In the genomic region with DNA sequence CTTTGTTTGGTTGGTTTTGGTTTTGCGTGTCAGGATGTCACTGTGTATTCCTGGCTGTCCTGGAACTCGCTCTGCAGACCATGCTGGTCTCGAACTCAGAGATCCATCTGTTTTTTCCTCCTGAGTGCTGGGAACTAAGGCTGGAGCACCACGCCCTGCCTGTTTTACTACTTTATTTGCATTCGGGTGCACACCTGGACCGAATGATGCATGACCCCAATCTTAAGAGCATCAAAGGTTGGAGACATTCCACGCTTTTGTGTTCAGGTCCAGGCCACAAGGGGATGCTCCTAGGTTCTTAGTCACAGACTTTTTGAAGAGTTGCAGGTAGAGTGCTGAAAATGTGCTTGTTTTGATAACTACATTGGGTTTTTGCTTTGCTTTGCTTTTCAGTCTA, we compare ENCODE assay signal across 8 mouse cellular contexts. TPM values are rescaled to one million over a fixed set of nuclear protein-coding genes. Genes with fewer than 3 reads are reported as not detected.
A peak's percentile ranks its signal among the peaks of the same experiment; 100 is the strongest.
DNase-seq lines count a peak whose midpoint lies in the region; ATAC-seq and TF ChIP-seq lines count a peak whose summit lies in the region.

No protein-coding gene starts in this region.

- no peak for TF ChIP-seq POLR2A in MEL (IDR thresholded peaks at IDR 0.05; ENCODE audit: control insufficient read depth in 1 of 2, insufficient read depth in 1 of 2, low read depth in 1 of 2, low read length in 2 of 2, poor library complexity in 1 of 2)

- ATAC-seq in heart, embryonic 14.5 days (ENCODE audit: insufficient number of reproducible peaks, insufficient read depth, low FRiP score, low read depth): 0 out of 2 replicates have a peak, but pooled peaks have one; percentile 11
- ATAC-seq in hindbrain, embryonic 12.5 days (ENCODE audit: low FRiP score): no peak
- ATAC-seq in midbrain, embryonic 11.5 days (ENCODE audit: low FRiP score): no peak
- ATAC-seq in cerebellum, adult (ENCODE audit: insufficient number of reproducible peaks, low FRiP score, low TSS enrichment): no peak

- H3K9me3 ChIP-seq in heart, embryonic 14.5 days (ENCODE audit: control insufficient read depth, low read length): no peaks in the 10 kb centered on the region
- H3K9me3 ChIP-seq in MEL (replicated peaks; ENCODE audit: insufficient read depth, low read length): no peaks in the 10 kb centered on the region
- no peaks in the 10 kb centered on the region for H3K9me3 ChIP-seq in hindbrain, embryonic 12.5 days (replicated peaks)
- H3K9me3 ChIP-seq in midbrain, embryonic 11.5 days (ENCODE audit: control insufficient read depth, low read length): no peaks in the 10 kb centered on the region

- H3K36me3 ChIP-seq in heart, embryonic 14.5 days (ENCODE audit: control insufficient read depth, insufficient read depth, low read length): peaks cover 37% of the 10 kb centered on the region
- H3K36me3 ChIP-seq in MEL (ENCODE audit: control insufficient read depth in 1 of 2, insufficient read depth in 2 of 2, low read length in 2 of 2): peaks cover 1 to 11% of the 10 kb centered on the region in 2 experiments; a peak in 3 of 4 replicates
- peaks cover 30% of the 10 kb centered on the region for H3K36me3 ChIP-seq in hindbrain, embryonic 12.5 days
- peaks cover 11% of the 10 kb centered on the region; the same call in 1 of the 2 replicates for H3K36me3 ChIP-seq in midbrain, embryonic 11.5 days (ENCODE audit: control insufficient read depth, insufficient read depth, low read length)

- WGBS in heart, embryonic 14.5 days: 13% methylated on average over 7 of the region's 7 CpGs
- WGBS in hindbrain, embryonic 12.5 days: 24% methylated on average over 7 of the region's 7 CpGs
- 16% methylated on average over 7 of the region's 7 CpGs for WGBS in midbrain, embryonic 11.5 days

- H3K4me1 ChIP-seq in heart, embryonic 14.5 days (ENCODE audit: control insufficient read depth in 2 of 2, insufficient read depth in 2 of 2, low read length in 2 of 2): peaks cover 3 to 8% of the 10 kb centered on the region in 2 experiments; a peak in 3 of 4 replicates
- H3K4me1 ChIP-seq in MEL (ENCODE audit: control insufficient read depth in 1 of 2, insufficient read depth in 2 of 2, low read length in 2 of 2): peaks cover 0 to 14% of the 10 kb centered on the region in 2 experiments; a peak in 3 of 4 replicates
- H3K4me1 ChIP-seq in hindbrain, embryonic 12.5 days: peaks cover 14% of the 10 kb centered on the region
- peaks cover 9% of the 10 kb centered on the region; the same call in 1 of the 2 replicates for H3K4me1 ChIP-seq in midbrain, embryonic 11.5 days (ENCODE audit: control insufficient read depth, insufficient read depth, low read length)

- no peak for TF ChIP-seq EP300 in MEL (IDR thresholded peaks at IDR 0.05; ENCODE audit: low read depth in 1 of 2, low read length in 2 of 2)

- no peak for TF ChIP-seq CTCF in MEL (IDR thresholded peaks at IDR 0.05 in 2 of 3, conservative IDR thresholded peaks at IDR 0.05 in 1 of 3; ENCODE audit: control insufficient read depth in 1 of 3, insufficient read depth in 1 of 3, low read depth in 2 of 3, low read length in 3 of 3, poor library complexity in 1 of 3, severe bottlenecking in 1 of 3)

- peak overlapping the region; percentile 77 to 84; a peak in 3 of 4 replicates for H3K27ac ChIP-seq in heart, embryonic 14.5 days (replicated peaks in 1 of 2; ENCODE audit: control insufficient read depth in 1 of 2, insufficient read depth in 1 of 2, low read depth in 2 of 2, low read length in 2 of 2)
- peak overlapping the region; percentile 99 for H3K27ac ChIP-seq in MEL (ENCODE audit: control insufficient read depth, low read depth, low read length)
- 0 out of 2 replicates have a peak overlapping the region, but pooled peaks have one; percentile 49 for H3K27ac ChIP-seq in hindbrain, embryonic 12.5 days
- H3K27ac ChIP-seq in midbrain, embryonic 11.5 days (ENCODE audit: low read depth, low read length): no peak overlapping the region

- H3K4me3 ChIP-seq in heart, embryonic 14.5 days (ENCODE audit: control insufficient read depth in 1 of 2, insufficient read depth in 1 of 2, low read depth in 1 of 2, low read length in 2 of 2): peak overlapping the region; percentile 69 to 78
- H3K4me3 ChIP-seq in MEL (ENCODE audit: control insufficient read depth in 1 of 2, insufficient read depth in 1 of 2, low read depth in 2 of 2, low read length in 2 of 2): peak overlapping the region; percentile 62 to 92
- peak overlapping the region; percentile 59 for H3K4me3 ChIP-seq in hindbrain, embryonic 12.5 days
- peak overlapping the region; percentile 51 for H3K4me3 ChIP-seq in midbrain, embryonic 11.5 days (ENCODE audit: low read depth, low read length)

- H3K9ac ChIP-seq in heart, embryonic 14.5 days (ENCODE audit: low read length): peak overlapping the region; percentile 80
- H3K9ac ChIP-seq in MEL (ENCODE audit: control insufficient read depth, low read depth, low read length, poor library complexity, severe bottlenecking): peak overlapping the region; percentile 98
- H3K9ac ChIP-seq in hindbrain, embryonic 12.5 days: peak overlapping the region; percentile 60
- H3K9ac ChIP-seq in midbrain, embryonic 11.5 days (ENCODE audit: low read length): peak overlapping the region; percentile 55

- H3K79me2 ChIP-seq in MEL (ENCODE audit: control insufficient read depth, insufficient read depth, low read length, poor library complexity): peaks cover 12% of the 10 kb centered on the region

- no peak for DNase-seq in heart, adult 8-10 months (ENCODE audit: low spot score)
- no peak for DNase-seq in MEL (ENCODE audit: low read depth, low spot score)
- DNase-seq in midbrain, embryonic 11.5 days (ENCODE audit: low spot score, missing footprints): no peak
- no peak for DNase-seq in right cerebral cortex, postnatal 25 days
- no peak for DNase-seq in layer of hippocampus, adult 9-11 months

- peaks cover 5% of the 10 kb centered on the region for H3K27me3 ChIP-seq in heart, embryonic 14.5 days (ENCODE audit: control insufficient read depth, insufficient read depth, low read length)
- H3K27me3 ChIP-seq in MEL (ENCODE audit: control insufficient read depth in 1 of 2, insufficient read depth in 2 of 2, low read length in 2 of 2): no peaks in the 10 kb centered on the region
- no peaks in the 10 kb centered on the region for H3K27me3 ChIP-seq in hindbrain, embryonic 12.5 days
- H3K27me3 ChIP-seq in midbrain, embryonic 11.5 days (ENCODE audit: control insufficient read depth, insufficient read depth, low read length): no peaks in the 10 kb centered on the region

- H3K4me2 ChIP-seq in heart, embryonic 14.5 days (ENCODE audit: low read length): peak overlapping the region; percentile 88
- peak overlapping the region; percentile 64 for H3K4me2 ChIP-seq in hindbrain, embryonic 12.5 days (replicated peaks)
- H3K4me2 ChIP-seq in midbrain, embryonic 11.5 days: peak overlapping the region; percentile 68

- no peak for TF ChIP-seq RAD21 in MEL (IDR thresholded peaks at IDR 0.05; ENCODE audit: low read depth, low read length)

TF ChIP-seq in MEL, 35 proteins besides CTCF, POLR2A, EP300 and RAD21 (continues in another document):
- TF ChIP-seq ZC3H11A (IDR thresholded peaks at IDR 0.05; ENCODE audit: low read depth, low read length): no peak

RNA-seq across cellular contexts. Expression of a gene that starts 0.6 kb away (rescaled TPM):
- polyA plus RNA-seq in heart, embryonic 14.5 days (2014; fragmentation: Nextera tagmentation; extraction: Ambion mirVana): 21.1 and 25.3 TPM in 2 replicates
- total RNA-seq in heart, adult 8-10 months (2022): 10 to 100 TPM in 2 of 4 experiments, 1 to 10 TPM in 2; 8.1 to 13.0 (median 10.0) TPM
- 54.2 and 54.7 TPM in 2 replicates for total RNA-seq in MEL (2012; rRNA removed)
- polyA plus RNA-seq in MEL (2012; ENCODE audit: insufficient read depth in 1 of 2, insufficient read length in 2 of 2, low read depth in 1 of 2, low replicate concordance in 2 of 2, missing spikeins in 1 of 2): 10 to 100 TPM in 1 of 2 experiments, not detected in 1; 87.0 TPM
- polyA plus RNA-seq in hindbrain, embryonic 12.5 days (2016; fragmentation: Nextera tagmentation; extraction: Ambion mirVana): 47.8 and 49.2 TPM in 2 replicates
- 50.8 and 57.8 TPM in 2 replicates for polyA plus RNA-seq in midbrain, embryonic 11.5 days (2014; fragmentation: Nextera tagmentation; extraction: Ambion mirVana)

RNA-seq across cellular contexts. Expression of a gene that starts 5.8 kb away (rescaled TPM):
- polyA plus RNA-seq in heart, embryonic 14.5 days (2014; fragmentation: Nextera tagmentation; extraction: Ambion mirVana): 0.24 and 3.6 TPM in 2 replicates
- total RNA-seq in heart, adult 8-10 months (2022): under 1 TPM in 2 of 4 experiments, not detected in 2; 0.30 to 0.47 TPM
- total RNA-seq in MEL (2012; rRNA removed): not detected in 2 replicates
- polyA plus RNA-seq in MEL (2012; ENCODE audit: insufficient read depth in 1 of 2, insufficient read length in 2 of 2, low read depth in 1 of 2, low replicate concordance in 2 of 2, missing spikeins in 1 of 2): not detected
- 502 and 505 TPM in 2 replicates for polyA plus RNA-seq in hindbrain, embryonic 12.5 days (2016; fragmentation: Nextera tagmentation; extraction: Ambion mirVana)
- 357 and 359 TPM in 2 replicates for polyA plus RNA-seq in midbrain, embryonic 11.5 days (2014; fragmentation: Nextera tagmentation; extraction: Ambion mirVana)

RNA-seq across cellular contexts. Expression of a gene that starts 32.3 kb away (rescaled TPM):
- polyA plus RNA-seq in heart, embryonic 14.5 days (2014; fragmentation: Nextera tagmentation; extraction: Ambion mirVana): 9.1 and 9.9 TPM in 2 replicates
- total RNA-seq in heart, adult 8-10 months (2022): 1 to 10 TPM; 6.9 to 8.8 (median 7.7) TPM
- total RNA-seq in MEL (2012; rRNA removed): 8.2 and 8.3 TPM in 2 replicates
- polyA plus RNA-seq in MEL (2012; ENCODE audit: insufficient read depth in 1 of 2, insufficient read length in 2 of 2, low read depth in 1 of 2, low replicate concordance in 2 of 2, missing spikeins in 1 of 2): 10 to 100 TPM in 1 of 2 experiments, not detected in 1; 16.9 TPM
- polyA plus RNA-seq in hindbrain, embryonic 12.5 days (2016; fragmentation: Nextera tagmentation; extraction: Ambion mirVana): 21.9 and 22.5 TPM in 2 replicates
- polyA plus RNA-seq in midbrain, embryonic 11.5 days (2014; fragmentation: Nextera tagmentation; extraction: Ambion mirVana): 18.9 and 19.7 TPM in 2 replicates

RNA-seq across cellular contexts. Expression of a gene that starts 44.6 kb away (rescaled TPM):
- 26.3 and 26.5 TPM in 2 replicates for polyA plus RNA-seq in heart, embryonic 14.5 days (2014; fragmentation: Nextera tagmentation; extraction: Ambion mirVana)
- total RNA-seq in heart, adult 8-10 months (2022): 10 to 100 TPM; 17.4 to 22.9 (median 18.1) TPM
- 22.5 and 30.7 TPM in 2 replicates for total RNA-seq in MEL (2012; rRNA removed)
- 10 to 100 TPM in 1 of 2 experiments, not detected in 1; 28.0 TPM for polyA plus RNA-seq in MEL (2012; ENCODE audit: insufficient read depth in 1 of 2, insufficient read length in 2 of 2, low read depth in 1 of 2, low replicate concordance in 2 of 2, missing spikeins in 1 of 2)
- polyA plus RNA-seq in hindbrain, embryonic 12.5 days (2016; fragmentation: Nextera tagmentation; extraction: Ambion mirVana): 71.7 and 74.7 TPM in 2 replicates
- polyA plus RNA-seq in midbrain, embryonic 11.5 days (2014; fragmentation: Nextera tagmentation; extraction: Ambion mirVana): 34.5 and 36.8 TPM in 2 replicates

RNA-seq across cellular contexts. Expression of a gene that starts 45.1 kb away (rescaled TPM):
- 42.8 and 46.9 TPM in 2 replicates for polyA plus RNA-seq in heart, embryonic 14.5 days (2014; fragmentation: Nextera tagmentation; extraction: Ambion mirVana)
- total RNA-seq in heart, adult 8-10 months (2022): 10 to 100 TPM; 50.2 to 56.0 (median 53.9) TPM
- 34.4 and 36.8 TPM in 2 replicates for total RNA-seq in MEL (2012; rRNA removed)
- polyA plus RNA-seq in MEL (2012; ENCODE audit: insufficient read depth in 1 of 2, insufficient read length in 2 of 2, low read depth in 1 of 2, low replicate concordance in 2 of 2, missing spikeins in 1 of 2): 10 to 100 TPM in 1 of 2 experiments, not detected in 1; 68.8 TPM
- 68.5 and 76.6 TPM in 2 replicates for polyA plus RNA-seq in hindbrain, embryonic 12.5 days (2016; fragmentation: Nextera tagmentation; extraction: Ambion mirVana)
- 54.2 and 60.9 TPM in 2 replicates for polyA plus RNA-seq in midbrain, embryonic 11.5 days (2014; fragmentation: Nextera tagmentation; extraction: Ambion mirVana)

Comparison
In these comparisons a context has a peak if more than half of its experiments do, and no peak if none do; other contexts are left out.
1. RNA of a gene that starts 5.8 kb away (polyA plus RNA-seq): 502 to 505 TPM in hindbrain, embryonic 12.5 days and 357 to 359 TPM in midbrain, embryonic 11.5 days; 0.24 to 3.6 TPM in heart, embryonic 14.5 days and not detected in MEL; every median in the first group is over 10 times any median in the second.
2. Peak in every context shown above with its lines, with median percentiles within 50 percentile points of each other: H3K4me2 ChIP-seq, H3K4me3 ChIP-seq and H3K9ac ChIP-seq.